Mouse (Mus musculus): ENCODE measurements around the gene Cacfd1. TPM values are rescaled to one million over a fixed set of nuclear protein-coding genes. Genes with fewer than 3 reads are reported as not detected.

Gene Cacfd1
- polyA plus RNA-seq, 1 experiment: 24.2 TPM

GRCm38 (mm10) chr2:27025545-27025944 lies 15.8 kb downstream of the Cacfd1 start:
- peaks cover 31% of the 10 kb centered on the region for H3K4me1 ChIP-seq (ENCODE audit: control insufficient read depth, insufficient read depth, low read length)
- peak overlapping the region; percentile 12; the same call in 1 of the 2 replicates for H3K4me3 ChIP-seq (ENCODE audit: insufficient read depth, low read length)
- TF ChIP-seq CTCF (IDR thresholded peaks at IDR 0.05; ENCODE audit: low read depth, low read length) (no peak), POLR2A (IDR thresholded peaks at IDR 0.05; ENCODE audit: borderline replicate concordance, low read depth, low read length) (no peak)
- H3K27ac ChIP-seq (ENCODE audit: insufficient read depth, low read depth, low read length): peak overlapping the region; percentile 59

- Histone ChIP-seq H3K27ac (ENCODE audit: insufficient read depth, low read depth, low read length) (peak overlapping the region; percentile 59), H3K4me3 (ENCODE audit: insufficient read depth, low read length) (peak overlapping the region; percentile 64), H3K4me1 (ENCODE audit: control insufficient read depth, insufficient read depth, low read length) (peaks cover 33% of the 10 kb centered on the region)
- TF ChIP-seq CTCF (IDR thresholded peaks at IDR 0.05; ENCODE audit: low read depth, low read length) (no peak), POLR2A (IDR thresholded peaks at IDR 0.05; ENCODE audit: borderline replicate concordance, low read depth, low read length) (no peak)
Observed at GRCm38 (mm10) chr2:27026332-27026731, 16.6 kb downstream of the Cacfd1 start.

GRCm38 (mm10) chr2:27026857-27027617 lies 17.3 kb downstream of the Cacfd1 start:
- TF ChIP-seq POLR2A (IDR thresholded peaks at IDR 0.05; ENCODE audit: borderline replicate concordance, low read depth, low read length): no peak; the same call in 1 of the 2 replicates
- no peak for TF ChIP-seq CTCF (IDR thresholded peaks at IDR 0.05; ENCODE audit: low read depth, low read length)
- Histone ChIP-seq H3K4me3 (ENCODE audit: insufficient read depth, low read length) (peak overlapping the region; percentile 64), H3K27ac (ENCODE audit: insufficient read depth, low read depth, low read length) (peak overlapping the region; percentile 62), H3K4me1 (ENCODE audit: control insufficient read depth, insufficient read depth, low read length) (peaks cover 33% of the 10 kb centered on the region)

DNA sequence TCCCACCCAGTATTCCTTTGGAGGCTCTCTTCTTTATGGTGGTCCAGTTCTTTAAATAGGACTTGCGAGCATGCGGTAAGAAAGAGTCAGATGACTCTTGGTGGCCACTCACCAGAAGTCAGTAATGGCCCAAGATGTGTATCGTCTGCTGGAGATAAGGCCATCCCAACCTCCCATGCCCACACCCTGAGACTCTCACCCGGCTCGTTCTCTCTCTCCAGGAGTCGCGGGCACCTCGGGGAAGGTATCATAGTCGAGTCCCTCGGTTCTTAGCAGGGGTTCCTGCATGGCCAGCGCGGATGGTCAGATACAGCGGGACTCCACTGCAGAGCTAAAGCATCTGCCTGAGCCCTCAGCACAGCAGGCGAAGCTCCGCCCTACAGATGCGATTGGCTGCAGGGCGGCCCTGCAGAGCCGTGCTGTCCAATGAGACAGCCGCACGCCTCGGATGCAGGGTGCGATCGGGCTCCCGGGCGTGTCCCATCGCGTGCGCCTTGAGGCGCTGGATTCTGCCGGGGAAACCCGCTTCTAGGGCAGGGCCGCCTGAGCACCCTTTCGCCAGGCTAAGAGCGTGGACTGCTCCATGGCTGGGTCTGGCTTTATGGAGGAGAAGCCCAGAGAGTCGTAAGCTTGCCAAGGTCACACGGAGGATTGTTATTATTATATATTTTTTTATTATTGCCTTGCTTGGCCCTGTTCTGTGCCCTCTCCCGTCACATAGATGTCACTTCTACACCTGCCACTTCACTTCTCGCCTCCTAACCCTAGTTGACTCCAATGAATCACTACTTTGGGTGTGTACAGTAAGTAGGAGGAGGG lies 18.1 kb downstream of the Cacfd1 start, which contains the start of gene Slc2a6:
Gene Slc2a6, minus strand, starts transcription at position 381 of the 819 bp plus-strand sequence.
- H3K4me3 ChIP-seq (ENCODE audit: insufficient read depth, low read length): peak within 1 kb of the TSS; percentile 64
- peak within 1 kb of the TSS; percentile 85 for H3K27ac ChIP-seq (ENCODE audit: insufficient read depth, low read depth, low read length)
- H3K4me1 ChIP-seq (ENCODE audit: control insufficient read depth, insufficient read depth, low read length): peaks cover 33% of the 10 kb centered on the region
- peak; percentile 74; the same call in 1 of the 2 replicates for TF ChIP-seq POLR2A (IDR thresholded peaks at IDR 0.05; ENCODE audit: borderline replicate concordance, low read depth, low read length)
- no peak for TF ChIP-seq CTCF (IDR thresholded peaks at IDR 0.05; ENCODE audit: low read depth, low read length)

DNA sequence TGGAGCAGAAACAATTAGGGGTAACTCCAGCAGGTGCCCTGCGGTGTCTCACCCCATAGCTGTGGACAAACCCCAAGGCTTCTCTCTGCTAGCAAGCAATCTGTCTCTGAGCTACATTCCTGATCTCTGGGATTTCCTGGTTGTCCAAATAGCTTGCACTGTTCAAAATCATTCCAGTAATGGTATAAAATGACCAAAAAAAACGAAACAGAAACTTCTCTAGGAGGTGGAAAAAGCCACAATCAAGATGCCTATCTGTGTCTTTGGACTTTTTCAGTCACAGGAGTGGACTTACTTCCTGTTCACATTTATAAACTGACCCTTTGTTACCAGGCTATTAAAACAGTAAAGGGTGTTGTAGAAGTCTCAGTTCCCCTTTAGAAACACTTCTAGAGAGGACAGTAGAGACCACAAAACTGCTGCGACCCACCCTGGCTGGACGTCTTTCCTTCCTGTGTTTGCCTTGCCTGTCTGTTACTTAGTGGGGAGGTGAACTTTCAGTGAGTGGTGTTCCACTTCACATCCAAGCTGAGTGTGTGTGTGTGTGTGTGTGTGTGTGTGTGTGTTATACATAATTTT lies 18.8 kb downstream of the Cacfd1 start:
- TF ChIP-seq CTCF (IDR thresholded peaks at IDR 0.05; ENCODE audit: low read depth, low read length) (no peak), POLR2A (IDR thresholded peaks at IDR 0.05; ENCODE audit: borderline replicate concordance, low read depth, low read length) (no peak)
- peak overlapping the region; percentile 85 for H3K27ac ChIP-seq (ENCODE audit: insufficient read depth, low read depth, low read length)
- H3K4me3 ChIP-seq (ENCODE audit: insufficient read depth, low read length): peak overlapping the region; percentile 46
- peaks cover 33% of the 10 kb centered on the region for H3K4me1 ChIP-seq (ENCODE audit: control insufficient read depth, insufficient read depth, low read length)

DNA sequence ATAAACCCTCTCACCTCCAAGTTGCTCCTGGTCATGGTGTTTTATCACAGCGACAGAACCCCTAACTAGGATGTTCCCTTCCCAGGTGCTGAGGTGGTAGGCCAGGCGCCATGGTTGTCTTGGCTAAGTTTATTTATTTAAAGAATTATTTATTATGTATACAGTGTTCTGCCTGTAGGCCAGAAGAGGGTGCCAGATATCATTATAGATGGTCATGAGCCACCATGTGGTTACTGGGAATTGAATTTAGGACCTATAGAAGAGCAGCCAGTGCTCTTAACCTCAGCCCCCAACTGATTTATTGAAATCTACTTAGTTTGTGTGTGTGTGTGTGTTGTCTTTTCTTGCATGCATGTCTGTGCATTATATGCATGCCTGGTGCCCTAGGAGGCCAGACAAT lies 22.6 kb downstream of the Cacfd1 start:
- TF ChIP-seq CTCF (IDR thresholded peaks at IDR 0.05; ENCODE audit: low read depth, low read length): no peak
- TF ChIP-seq POLR2A (IDR thresholded peaks at IDR 0.05; ENCODE audit: borderline replicate concordance, low read depth, low read length): no peak
- no peak overlapping the region for H3K4me3 ChIP-seq (ENCODE audit: insufficient read depth, low read length)
- peaks cover 16% of the 10 kb centered on the region; the same call in 1 of the 2 replicates for H3K4me1 ChIP-seq (ENCODE audit: control insufficient read depth, insufficient read depth, low read length)
- H3K27ac ChIP-seq (ENCODE audit: insufficient read depth, low read depth, low read length): no peak overlapping the region

- Histone ChIP-seq H3K27ac (ENCODE audit: insufficient read depth, low read depth, low read length) (no peak overlapping the region), H3K4me1 (ENCODE audit: control insufficient read depth, insufficient read depth, low read length) (no peaks in the 10 kb centered on the region), H3K4me3 (ENCODE audit: insufficient read depth, low read length) (no peak overlapping the region)
- TF ChIP-seq POLR2A (IDR thresholded peaks at IDR 0.05; ENCODE audit: borderline replicate concordance, low read depth, low read length) (no peak), CTCF (IDR thresholded peaks at IDR 0.05; ENCODE audit: low read depth, low read length) (no peak)
Observed at GRCm38 (mm10) chr2:27036003-27036402, 26.3 kb downstream of the Cacfd1 start.

DNA sequence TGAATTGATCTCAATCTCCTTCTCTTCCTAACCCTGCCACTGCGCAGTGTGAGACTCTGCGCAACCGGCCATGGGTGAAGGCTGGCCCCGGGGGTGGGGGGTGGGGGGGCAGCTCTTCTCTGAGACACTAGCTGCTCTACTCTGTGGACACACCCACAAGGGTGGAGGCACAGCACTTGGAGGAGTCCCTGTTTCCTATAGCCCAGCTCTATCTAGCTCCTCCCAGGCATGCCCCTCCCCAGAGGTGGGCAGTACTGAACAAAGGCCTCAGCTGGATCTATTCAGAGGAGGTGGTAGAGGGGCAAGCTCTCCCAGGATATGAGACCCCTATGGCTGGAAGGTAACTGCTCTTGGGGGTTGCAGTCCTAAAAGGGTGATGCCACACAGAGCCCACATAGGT lies 27.3 kb downstream of the Cacfd1 start:
- no peak overlapping the region for H3K27ac ChIP-seq (ENCODE audit: insufficient read depth, low read depth, low read length)
- TF ChIP-seq POLR2A (IDR thresholded peaks at IDR 0.05; ENCODE audit: borderline replicate concordance, low read depth, low read length): no peak
- no peaks in the 10 kb centered on the region for H3K4me1 ChIP-seq (ENCODE audit: control insufficient read depth, insufficient read depth, low read length)
- no peak overlapping the region for H3K4me3 ChIP-seq (ENCODE audit: insufficient read depth, low read length)

DNA sequence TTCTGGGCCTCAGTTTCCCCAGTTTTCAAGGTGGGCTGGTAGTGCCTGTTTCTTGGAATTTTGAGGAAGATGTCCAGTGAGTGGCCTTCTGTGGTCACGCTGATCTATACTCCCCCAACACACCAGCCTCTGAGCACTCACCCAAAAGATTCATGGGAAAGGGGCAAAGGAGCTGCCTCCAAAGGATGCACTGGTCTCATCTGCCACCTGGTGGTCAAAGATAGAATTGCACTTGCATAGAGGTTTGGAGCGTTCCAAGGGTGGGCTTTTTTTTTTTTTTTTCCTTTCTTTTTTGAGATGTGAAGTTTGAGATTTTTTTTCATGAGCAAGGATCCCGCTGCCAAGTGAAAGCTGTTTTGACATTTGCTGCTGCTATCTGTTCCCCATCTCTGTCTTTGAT lies 28.9 kb downstream of the Cacfd1 start:
- TF ChIP-seq CTCF (IDR thresholded peaks at IDR 0.05; ENCODE audit: low read depth, low read length) (peak; percentile 79), POLR2A (IDR thresholded peaks at IDR 0.05; ENCODE audit: borderline replicate concordance, low read depth, low read length) (no peak)

More for the DNA sequence above, 28.9 kb downstream of the Cacfd1 start:
- H3K4me3 ChIP-seq (ENCODE audit: insufficient read depth, low read length): no peak overlapping the region
- no peaks in the 10 kb centered on the region for H3K4me1 ChIP-seq (ENCODE audit: control insufficient read depth, insufficient read depth, low read length)
- H3K27ac ChIP-seq (ENCODE audit: insufficient read depth, low read depth, low read length): no peak overlapping the region

Measured in bone marrow macrophage, adult 2 months (primary cell).